ENCODE assay signal across 25 mouse cellular contexts in genomic region chr15:4090601-4091000, GRCm38 (mm10).
"Had no signal": no experiment of that assay in that cellular context is flagged by ENCODE, and none has a peak within 500 bp of the region (broad histone marks: within the 10 kb centered on the region; RNA-seq: fewer than 3 reads in every experiment).

No protein-coding gene starts in this region.

- H3K4me3 ChIP-seq: heart, embryonic 10.5 days; heart, embryonic 12.5 days; hindbrain, embryonic 13.5 days; hindbrain, embryonic 15.5 days; kidney, embryonic 15.5 days; limb, embryonic 13.5 days; limb, embryonic 15.5 days; liver, embryonic 12.5 days had no signal

- H3K4me1 ChIP-seq: heart, embryonic 10.5 days; heart, embryonic 12.5 days; hindbrain, embryonic 13.5 days; hindbrain, embryonic 15.5 days; kidney, embryonic 15.5 days; limb, embryonic 13.5 days; limb, embryonic 15.5 days; liver, embryonic 12.5 days had no signal

- H3K9me3 ChIP-seq: heart, embryonic 10.5 days; heart, embryonic 12.5 days; hindbrain, embryonic 13.5 days; hindbrain, embryonic 15.5 days; kidney, embryonic 15.5 days; limb, embryonic 13.5 days; limb, embryonic 15.5 days; liver, embryonic 12.5 days had no signal

- H3K9ac ChIP-seq: heart, embryonic 12.5 days; hindbrain, embryonic 13.5 days; hindbrain, embryonic 15.5 days; kidney, embryonic 15.5 days; limb, embryonic 13.5 days; limb, embryonic 15.5 days; liver, embryonic 12.5 days; liver, embryonic 14.5 days had no signal

- DNase-seq: gastrocnemius, postnatal 14 days; gastrocnemius, postnatal 36 days; heart, adult 18-20 months; heart, postnatal 14 days; heart, postnatal 36 days; kidney, adult 11 months; kidney, adult 2 months; kidney, adult 9 months; kidney, postnatal 14 days; kidney, postnatal 36 days; layer of hippocampus, adult 9-11 months; layer of hippocampus, postnatal 36 days; left cerebral cortex, postnatal 4 days had no signal

- ATAC-seq: hindbrain, postnatal 0 days; intestine, embryonic 16.5 days; liver, embryonic 12.5 days had no signal

- H3K27ac ChIP-seq: heart, embryonic 10.5 days; hindbrain, embryonic 13.5 days; hindbrain, embryonic 15.5 days; hindbrain, postnatal 0 days; kidney, embryonic 15.5 days; kidney, postnatal 0 days; limb, embryonic 13.5 days; limb, embryonic 15.5 days; liver, embryonic 12.5 days; liver, embryonic 14.5 days had no signal

- H3K27me3 ChIP-seq: heart, embryonic 12.5 days; hindbrain, embryonic 13.5 days; hindbrain, embryonic 15.5 days; kidney, embryonic 15.5 days; limb, embryonic 13.5 days; limb, embryonic 15.5 days; liver, embryonic 12.5 days had no signal

- H3K4me2 ChIP-seq: heart, embryonic 12.5 days; hindbrain, embryonic 13.5 days; hindbrain, embryonic 15.5 days; kidney, embryonic 15.5 days; limb, embryonic 13.5 days; limb, embryonic 15.5 days; liver, embryonic 12.5 days had no signal
